ENCODE assay signal across 1 mouse cellular context in genomic region chr5:23616270-23617103, GRCm38 (mm10).
TF ChIP-seq lines count a peak whose summit lies in the region.

No protein-coding gene starts in this region.

TF ChIP-seq in MEL, 35 proteins besides CTCF, POLR2A, EP300 and RAD21 (continued from another document):
- TF ChIP-seq SMC3 (IDR thresholded peaks at IDR 0.05; ENCODE audit: low read depth, low read length) (no peak), GABPA (IDR thresholded peaks at IDR 0.05; ENCODE audit: low read depth, low read length) (no peak)
